Mouse (Mus musculus) bone marrow, adult 2 months (tissue): ENCODE measurements around the gene Klf3.
"Not testable (repeated sequence)": the region's sequence is repeated elsewhere in the genome, so short reads cannot be mapped to it uniquely, and the experiment has no call there.

ENCODE experiments used
- CTCF ChIP-seq: fragments of 200-500 bp; IDR thresholded peaks from 2 replicates; pipeline ENCODE4 v1.5.1; 2011; ENCODE audit warnings: low read length, control low read depth; ENCODE audit not compliant: control insufficient read depth, insufficient read depth
- POLR2A ChIP-seq: fragments of 200-500 bp; IDR thresholded peaks from 2 replicates; pipeline ENCODE4 v1.6.1; 2011; ENCODE audit warnings: low read depth, mild to moderate bottlenecking, control low read depth, low read length, borderline replicate concordance; ENCODE audit not compliant: control insufficient read depth

GRCm38 (mm10) chr5:64881976-64882375, 78.8 kb downstream of the Klf3 start:
- TF ChIP-seq CTCF, POLR2A: not testable (repeated sequence)
